Mouse (Mus musculus) embryo, embryonic 10.5 days (tissue): ENCODE data around the gene Lrrc63.
A peak's percentile ranks its signal among the peaks of the same experiment; 100 is the strongest.
"Not testable (repeated sequence)": the region's sequence is repeated elsewhere in the genome, so short reads cannot be mapped to it uniquely, and the experiment has no call there.

Source experiments
- DNase-seq: peaks from one replicate; pipeline ENCODE4 v3.0.0-alpha.2; 2015; ENCODE audit warnings: low spot score

Gene Lrrc63

GRCm38 (mm10) chr14:75130501-75131318 is at the start of gene Lrrc63, which contains the start of gene Lcp1:
Gene Lrrc63 (minus strand): TSS chr14:75130881.
Gene Lcp1 (plus strand): TSS chr14:75131101.
- peak; percentile 92 for DNase-seq

GRCm38 (mm10) chr14:75179255-75179963 is 48.7 kb upstream of the Lrrc63 start:
- no peak for DNase-seq

GRCm38 (mm10) chr14:75178801-75179211 is 48.1 kb upstream of the Lrrc63 start:
- DNase-seq: no peak

DNA sequence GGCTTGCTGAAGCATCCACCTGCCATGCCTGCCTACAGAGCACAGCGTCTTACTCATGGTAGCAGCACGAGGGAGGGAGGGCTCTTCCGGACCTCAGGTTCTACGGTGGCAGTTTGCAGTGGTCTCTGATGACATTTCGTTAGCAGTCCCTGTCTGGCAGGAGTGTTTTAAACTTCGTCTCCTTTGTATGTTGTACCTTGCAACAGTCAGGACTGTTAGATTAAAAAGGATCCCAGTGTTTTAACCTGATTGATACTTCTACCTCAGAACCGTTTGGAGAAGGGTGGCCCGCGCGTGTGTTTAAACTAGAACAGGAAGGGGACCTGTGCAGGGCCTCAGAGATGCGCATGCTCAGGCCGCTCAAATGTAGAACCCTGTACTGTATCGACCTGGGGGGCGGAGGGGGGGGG is 47.7 kb upstream of the Lrrc63 start:
- no peak for DNase-seq

GRCm38 (mm10) chr14:75177400-75177799 is 46.7 kb upstream of the Lrrc63 start:
- DNase-seq: no peak

- peak; percentile 5 for DNase-seq
Observed at GRCm38 (mm10) chr14:75176425-75177045, 45.9 kb upstream of the Lrrc63 start.

DNA sequence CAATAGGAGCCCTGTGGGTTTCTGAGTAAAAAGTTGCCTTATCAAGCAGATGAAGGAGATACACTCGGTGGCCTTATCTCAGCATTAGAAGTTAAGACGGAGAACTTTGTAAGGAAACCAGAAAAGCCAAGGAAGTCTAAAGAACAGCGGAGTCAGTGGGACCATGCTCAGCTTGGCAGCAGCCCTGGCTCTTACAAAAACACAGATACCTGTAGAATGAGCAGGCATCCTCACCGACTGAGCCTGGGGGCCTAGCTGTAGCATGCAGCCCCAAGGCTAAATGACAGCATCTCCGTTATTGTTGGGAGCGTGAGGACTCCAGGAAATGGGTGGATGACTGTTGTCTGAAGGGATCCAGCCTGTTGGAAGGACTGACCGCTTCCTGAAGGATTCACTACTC is 45.1 kb upstream of the Lrrc63 start:
- DNase-seq: no peak

GRCm38 (mm10) chr14:75174731-75175555 is 44.3 kb upstream of the Lrrc63 start:
- no peak for DNase-seq

DNA sequence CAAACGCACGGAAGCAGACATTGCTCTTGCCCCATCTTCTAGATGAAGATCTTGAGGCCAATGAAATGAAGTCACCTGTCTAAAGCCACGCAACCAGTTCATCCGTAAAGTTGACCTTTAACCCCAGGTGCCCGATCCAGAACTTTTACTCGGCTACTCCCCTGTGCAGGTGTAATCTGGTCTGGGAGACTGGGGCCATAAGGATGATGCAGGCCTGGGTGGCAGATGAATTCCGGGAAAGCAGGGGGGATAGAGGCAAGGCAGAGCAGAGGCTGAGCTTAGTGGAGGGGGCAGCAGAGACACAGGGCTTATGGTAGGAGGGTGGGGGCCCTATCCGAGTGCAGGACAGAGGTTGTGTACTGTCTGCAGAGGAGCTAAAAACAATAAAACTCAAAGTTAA is 43.6 kb upstream of the Lrrc63 start:
- DNase-seq: no peak

- DNase-seq: no peak
Observed at GRCm38 (mm10) chr14:75170546-75170945, 39.9 kb upstream of the Lrrc63 start.

DNA sequence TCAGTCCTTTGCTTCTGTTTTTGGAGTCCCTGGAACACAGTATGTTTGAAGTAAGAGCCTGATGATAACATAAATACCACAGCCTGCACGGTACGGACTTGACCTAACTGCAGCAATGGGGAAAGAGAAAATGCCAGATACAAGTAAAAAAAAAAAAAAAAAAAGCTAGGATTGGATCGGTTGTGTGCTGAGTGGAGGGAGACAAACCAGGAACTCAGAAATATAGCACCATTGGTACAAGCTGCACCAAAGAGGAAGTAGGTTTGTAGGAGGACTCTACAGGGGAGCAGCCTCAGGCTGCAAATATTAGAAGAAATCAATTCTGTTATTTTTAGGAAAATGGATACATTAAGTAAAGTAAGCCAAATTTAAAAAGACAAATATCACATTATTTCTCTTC is 37.8 kb upstream of the Lrrc63 start:
- no peak for DNase-seq

DNA sequence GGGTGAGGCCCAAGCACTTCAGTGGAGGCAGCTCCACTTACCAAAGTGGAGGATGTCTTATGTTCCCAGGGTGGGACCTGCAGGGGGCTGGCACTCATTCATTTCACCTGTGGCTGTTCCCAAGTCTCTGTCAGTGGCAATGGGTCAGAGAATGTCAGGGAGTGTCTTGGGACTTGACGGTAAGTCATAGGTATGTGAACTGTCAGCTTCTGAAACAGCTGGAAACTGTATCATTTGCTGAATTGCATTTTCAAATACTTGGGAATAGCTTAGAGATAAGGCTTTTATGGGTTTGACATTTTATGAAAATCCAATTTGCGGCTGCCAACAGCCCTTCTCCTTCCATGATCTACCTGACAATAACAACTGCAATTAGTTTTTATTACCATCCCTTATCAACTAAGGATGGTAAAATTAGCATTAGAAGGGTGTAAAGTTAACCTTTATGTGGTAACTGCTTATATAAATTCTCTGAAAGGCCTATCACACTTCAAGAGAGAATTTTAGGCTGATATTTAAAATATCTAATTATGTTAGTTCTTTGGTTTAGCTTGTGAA is 35.0 kb upstream of the Lrrc63 start:
- DNase-seq: no peak

GRCm38 (mm10) chr14:75164345-75164744 is 33.7 kb upstream of the Lrrc63 start:
- DNase-seq: no peak

- no peak for DNase-seq
Observed at GRCm38 (mm10) chr14:75163866-75164265, 33.2 kb upstream of the Lrrc63 start.

GRCm38 (mm10) chr14:75159375-75159774 is 28.7 kb upstream of the Lrrc63 start:
- no peak for DNase-seq

- DNase-seq: no peak
Observed at GRCm38 (mm10) chr14:75154481-75154880, 23.8 kb upstream of the Lrrc63 start.

DNA sequence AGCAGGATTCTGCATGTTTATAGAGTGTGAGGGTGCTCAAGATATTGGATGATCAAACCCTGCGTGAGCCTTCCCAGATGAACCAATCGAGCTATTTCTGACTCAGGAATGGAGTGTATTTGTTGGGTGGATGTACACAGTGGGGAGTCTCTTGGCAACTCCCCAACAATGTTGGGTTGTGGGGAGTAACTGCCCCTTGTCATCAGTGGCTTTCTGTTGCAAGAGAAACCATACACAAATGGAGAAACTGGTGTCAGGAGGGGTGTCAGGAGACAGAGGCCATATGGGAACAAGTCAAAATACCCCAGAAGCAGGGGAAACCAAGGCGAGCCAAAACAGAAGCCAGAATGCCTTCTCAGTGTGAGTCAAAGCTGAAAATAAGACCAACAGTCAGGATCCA is 20.5 kb upstream of the Lrrc63 start:
- no peak for DNase-seq

DNA sequence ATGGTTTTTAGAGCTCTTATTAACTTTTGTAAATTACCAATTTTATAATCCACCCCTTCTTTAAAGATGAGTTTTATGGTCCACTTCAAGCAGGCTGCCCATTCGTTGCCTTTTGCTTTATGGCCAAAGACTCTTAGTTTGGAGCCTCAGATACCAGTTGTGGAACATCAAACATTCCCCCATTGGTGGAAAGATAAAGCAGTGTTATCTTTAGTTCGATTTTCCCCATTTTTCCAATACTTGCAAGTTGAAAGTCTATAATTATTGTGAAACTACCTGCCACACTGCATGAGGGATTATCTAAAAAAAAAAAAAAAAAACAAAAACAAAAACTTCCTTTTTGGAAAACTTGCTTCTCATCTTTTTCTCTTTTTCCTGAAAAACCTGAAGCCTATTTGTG is 20.0 kb upstream of the Lrrc63 start:
- no peak for DNase-seq

DNA sequence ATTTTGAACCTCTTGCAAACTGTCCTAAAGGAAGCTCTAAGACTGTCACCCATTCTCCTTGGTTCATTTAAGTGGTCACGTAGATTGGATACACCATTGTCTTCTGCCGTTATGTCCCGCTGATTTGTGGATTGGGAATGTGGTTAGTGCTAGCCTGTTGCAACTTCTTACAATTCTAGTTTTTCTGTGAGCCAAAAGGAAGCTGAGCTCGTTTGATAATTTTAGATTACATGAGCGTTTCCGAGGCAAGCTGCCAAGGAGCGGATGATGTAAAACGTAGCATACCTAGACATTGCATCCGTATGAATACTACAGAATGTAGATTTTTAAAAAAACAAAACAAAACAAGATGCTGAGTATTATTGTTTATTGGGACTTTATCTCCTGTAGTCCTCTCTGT is 17.5 kb upstream of the Lrrc63 start:
- no peak for DNase-seq

DNA sequence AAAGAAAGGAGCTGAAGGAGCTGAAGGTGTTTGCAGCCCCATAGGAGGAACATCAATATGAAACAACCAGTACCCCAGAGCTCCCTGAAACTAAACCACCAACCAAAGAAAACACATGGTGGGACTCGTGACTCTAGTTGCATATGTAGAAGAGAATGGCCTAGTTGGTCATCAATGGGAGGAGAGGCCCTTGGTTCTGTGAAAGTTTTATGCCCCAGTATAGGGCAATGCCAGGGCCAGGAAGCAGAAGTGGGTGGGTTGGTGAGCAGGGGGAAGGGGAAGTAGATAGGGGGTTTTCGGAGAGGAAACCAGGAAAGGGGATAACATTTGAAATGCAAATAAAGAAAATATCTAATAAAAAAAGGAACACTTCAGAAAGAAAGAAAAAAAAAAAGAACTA is 17.0 kb upstream of the Lrrc63 start:
- not testable (repeated sequence) for DNase-seq

DNA sequence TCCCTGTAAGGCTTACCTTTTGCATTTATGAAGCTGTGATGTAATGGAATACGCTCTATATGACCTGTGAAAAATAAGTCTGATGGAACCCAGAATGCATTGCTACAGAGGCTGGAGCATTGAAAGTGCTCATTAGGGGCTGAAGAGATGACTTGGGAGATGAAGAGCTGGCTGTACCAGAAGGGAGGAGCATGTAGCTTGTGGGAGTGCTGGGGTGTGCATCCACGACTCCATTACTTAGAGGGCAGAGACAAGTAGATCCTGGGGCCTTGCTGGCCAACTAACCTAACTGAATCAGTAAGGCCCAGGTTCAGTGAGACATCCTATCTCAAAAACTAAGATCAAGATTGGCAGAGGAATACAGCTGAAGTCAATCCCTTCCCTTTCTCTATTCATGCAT is 8.5 kb upstream of the Lrrc63 start:
- DNase-seq: no peak

GRCm38 (mm10) chr14:75138503-75138902 is 7.8 kb upstream of the Lrrc63 start:
- peak; percentile 14 for DNase-seq
